Mouse (Mus musculus) embryonic fibroblast, embryonic 13.5 days (primary cell): Measurements from ENCODE around the gene Atg16l2.

Experiments
- CTCF ChIP-seq: IDR thresholded peaks from 2 replicates; pipeline ENCODE4 v1.5.1; 2011; ENCODE audit warnings: mild to moderate bottlenecking, control low read depth, low read length, moderate library complexity, borderline replicate concordance; ENCODE audit not compliant: insufficient read depth
- POLR2A ChIP-seq: IDR thresholded peaks from 2 replicates; pipeline ENCODE4 v1.6.1; 2011; ENCODE audit warnings: low read depth, mild to moderate bottlenecking, control low read depth, low read length, moderate library complexity

DNA sequence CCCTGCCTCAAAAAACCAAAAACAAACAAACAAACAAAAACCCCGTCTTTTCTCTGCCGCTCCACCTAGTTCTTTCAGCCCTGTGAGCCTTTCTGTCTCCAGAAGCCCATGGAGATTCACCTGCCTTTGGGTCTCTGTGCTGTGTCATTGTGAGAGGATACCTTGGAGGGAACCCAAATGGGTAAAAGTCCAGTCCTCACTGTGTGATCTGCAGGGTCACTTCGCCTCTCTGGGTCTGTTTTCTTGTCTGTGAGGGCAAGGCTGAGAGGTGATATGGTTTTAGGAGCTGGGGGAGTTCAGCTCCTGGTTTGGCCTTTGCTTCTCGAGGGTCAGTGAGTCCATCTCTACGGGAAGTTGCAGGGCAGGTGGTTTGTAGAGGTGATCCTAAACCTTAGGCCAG is 24.0 kb upstream of the Atg16l2 start:
- TF ChIP-seq POLR2A (no peak), CTCF (no peak)
